In genomic region chr11:110551471-110551967, GRCm38 (mm10) we compare ENCODE assay signal across 12 mouse cellular contexts.
A peak's percentile ranks its signal among the peaks of the same experiment; 100 is the strongest.
DNase-seq lines count a peak whose midpoint lies in the region; ATAC-seq and TF ChIP-seq lines count a peak whose summit lies in the region.
"Had no signal": no experiment of that assay in that cellular context is flagged by ENCODE, and none has a peak within 500 bp of the region (broad histone marks: within the 10 kb centered on the region; RNA-seq: fewer than 3 reads in every experiment).

No protein-coding gene starts in this region.

- peak; percentile 32 to 69 for DNase-seq in adrenal gland, adult (ENCODE audit: inconsistent age in 2 of 2, low spot score in 1 of 2)
- DNase-seq in adrenal gland, postnatal 4 days (ENCODE audit: low spot score in 2 of 2), result no peak
- DNase-seq in liver, embryonic 11.5 days (ENCODE audit: low spot score), result no peak
- DNase-seq in liver (no peak), adipocyte (ENCODE audit: low spot score) (no peak)
- peak; percentile 73 for DNase-seq in kidney, adult 9 months
- DNase-seq in hindbrain, embryonic 10.5 days (ENCODE audit: low spot score), result no peak
- DNase-seq: cerebellum, adult 9-11 months had no signal

- H3K27ac ChIP-seq in liver, embryonic 11.5 days (ENCODE audit: low read depth, low read length), result no peak overlapping the region
- H3K27ac ChIP-seq in hindbrain, embryonic 10.5 days, result no peak overlapping the region
- H3K27ac ChIP-seq: forebrain, embryonic 10.5 days; hindbrain, embryonic 13.5 days; midbrain, embryonic 12.5 days had no signal

- no peak overlapping the region for H3K4me2 ChIP-seq in liver, embryonic 11.5 days
- H3K4me2 ChIP-seq in myocyte (ENCODE audit: low read depth), result peak overlapping the region; percentile 20
- H3K4me2 ChIP-seq: hindbrain, embryonic 13.5 days; midbrain, embryonic 12.5 days had no signal

- H3K27me3 ChIP-seq in liver, embryonic 11.5 days (replicated peaks; ENCODE audit: control insufficient read depth, insufficient read depth, low read length), result no peaks in the 10 kb centered on the region
- no peaks in the 10 kb centered on the region for H3K27me3 ChIP-seq in myocyte (ENCODE audit: control insufficient read depth, insufficient read depth, insufficient read length)
- H3K27me3 ChIP-seq in hindbrain, embryonic 10.5 days (ENCODE audit: insufficient read depth, poor library complexity, severe bottlenecking), result no peaks in the 10 kb centered on the region
- H3K27me3 ChIP-seq: hindbrain, embryonic 13.5 days; midbrain, embryonic 12.5 days had no signal

- no peak for TF ChIP-seq POLR2A in myocyte (IDR thresholded peaks at IDR 0.05; ENCODE audit: insufficient read length, low read depth)

- no peak overlapping the region for H3K4me3 ChIP-seq in liver, embryonic 11.5 days (ENCODE audit: low read depth, low read length)
- H3K4me3 ChIP-seq in myocyte, result no peak overlapping the region
- no peak overlapping the region for H3K4me3 ChIP-seq in hindbrain, embryonic 10.5 days
- H3K4me3 ChIP-seq: forebrain, embryonic 10.5 days; hindbrain, embryonic 13.5 days; midbrain, embryonic 12.5 days had no signal

- no peaks in the 10 kb centered on the region for H3K36me3 ChIP-seq in liver, embryonic 11.5 days (ENCODE audit: control insufficient read depth, insufficient read depth, low read length)
- no peaks in the 10 kb centered on the region for H3K36me3 ChIP-seq in myocyte (ENCODE audit: control insufficient read depth, insufficient read depth)
- H3K36me3 ChIP-seq in hindbrain, embryonic 10.5 days, result no peaks in the 10 kb centered on the region
- H3K36me3 ChIP-seq: forebrain, embryonic 10.5 days; hindbrain, embryonic 13.5 days; midbrain, embryonic 12.5 days had no signal

- H3K9ac ChIP-seq in liver, embryonic 11.5 days (ENCODE audit: low read depth, low read length), result no peak overlapping the region
- H3K9ac ChIP-seq: hindbrain, embryonic 13.5 days; midbrain, embryonic 12.5 days had no signal

- H3K79me2 ChIP-seq in myocyte (ENCODE audit: control insufficient read depth, insufficient read depth), result no peaks in the 10 kb centered on the region

- no peaks in the 10 kb centered on the region for H3K9me3 ChIP-seq in liver, embryonic 11.5 days (ENCODE audit: control insufficient read depth, low read length)
- no peaks in the 10 kb centered on the region for H3K9me3 ChIP-seq in hindbrain, embryonic 10.5 days
- H3K9me3 ChIP-seq: forebrain, embryonic 10.5 days; hindbrain, embryonic 13.5 days; midbrain, embryonic 12.5 days had no signal

- WGBS in liver, embryonic 11.5 days, result 44% methylated on average over 12 of the region's 12 CpGs
- 81% methylated on average over 12 of the region's 12 CpGs for WGBS in hindbrain, embryonic 10.5 days

- 0 out of 2 replicates have a peak, but pooled peaks have one; percentile 26 for ATAC-seq in liver, embryonic 11.5 days (replicated peaks; ENCODE audit: low FRiP score)

- H3ac ChIP-seq in myocyte (ENCODE audit: control insufficient read depth, insufficient read length), result no peak overlapping the region

- no peaks in the 10 kb centered on the region for H3K4me1 ChIP-seq in liver, embryonic 11.5 days (replicated peaks; ENCODE audit: control insufficient read depth, insufficient read depth, low read length)
- H3K4me1 ChIP-seq in hindbrain, embryonic 10.5 days (replicated peaks), result no peaks in the 10 kb centered on the region
- H3K4me1 ChIP-seq: forebrain, embryonic 10.5 days; hindbrain, embryonic 13.5 days; midbrain, embryonic 12.5 days had no signal

TF ChIP-seq in myocyte, 11 proteins besides CTCF, POLR2A, EP300 and RAD21:
- no peak for TF ChIP-seq MAX (IDR thresholded peaks at IDR 0.05; ENCODE audit: low read depth)
- TF ChIP-seq MYOG (IDR thresholded peaks at IDR 0.05; ENCODE audit: control insufficient read depth in 1 of 3, insufficient read depth in 1 of 3, insufficient read length in 2 of 3, low read depth in 2 of 3), result peak in 1 of 3 experiments; percentile 22
- peak in 2 of 3 experiments; percentile 45 to 84 for TF ChIP-seq MYOD1 (IDR thresholded peaks at IDR 0.05; ENCODE audit: control insufficient read depth in 1 of 3, insufficient read length in 2 of 3, low read depth in 2 of 3)

Comparison
In these comparisons a context has a peak if more than half of its experiments do, and no peak if none do; other contexts are left out.
1. DNase-seq: peak in adrenal gland, adult (2 of 2) and kidney, adult 9 months (single experiment); none in adrenal gland, postnatal 4 days (0 of 2), liver, embryonic 11.5 days (single experiment), liver (single experiment), hindbrain, embryonic 10.5 days (single experiment) and adipocyte (single experiment).